Mouse (Mus musculus) megakaryocyte, adult 5-6 weeks (primary cell): ENCODE results near the gene Mettl14. TPM values are rescaled to one million over a fixed set of nuclear protein-coding genes. Genes with fewer than 3 reads are reported as not detected.
A peak's percentile ranks its signal among the peaks of the same experiment; 100 is the strongest.

Source experiments
- ATAC-seq: 2 replicates; pipeline ENCODE4 v1.8.0; 2016; ENCODE audit warnings: mild to moderate bottlenecking, inconsistent platforms; ENCODE audit not compliant: poor library complexity, severe bottlenecking
- total RNA-seq, 2 experiments: library from RNA; stranded (forward) in 1 of 2; stranded (reverse) in 1 of 2; fragments of 153-499, 151-499 nt in 1 of 2; fragments of 221-1000, 200-1000 nt in 1 of 2; gene quantifications; 2 replicates each; pipeline versions ENCODE4 v1.2.3 to v1.2.4; 2015 to 2017

The Mettl14 gene
- total RNA-seq (2015) (13.0 and 17.3 TPM in 2 replicates), total RNA-seq (2017) (14.7 and 20.0 TPM in 2 replicates)

- ATAC-seq = peak; percentile 99
Measured at GRCm38 (mm10) chr3:123385486-123386156, at the start of gene Mettl14. Gene Mettl14 (minus strand): TSS chr3:123386108.

DNA sequence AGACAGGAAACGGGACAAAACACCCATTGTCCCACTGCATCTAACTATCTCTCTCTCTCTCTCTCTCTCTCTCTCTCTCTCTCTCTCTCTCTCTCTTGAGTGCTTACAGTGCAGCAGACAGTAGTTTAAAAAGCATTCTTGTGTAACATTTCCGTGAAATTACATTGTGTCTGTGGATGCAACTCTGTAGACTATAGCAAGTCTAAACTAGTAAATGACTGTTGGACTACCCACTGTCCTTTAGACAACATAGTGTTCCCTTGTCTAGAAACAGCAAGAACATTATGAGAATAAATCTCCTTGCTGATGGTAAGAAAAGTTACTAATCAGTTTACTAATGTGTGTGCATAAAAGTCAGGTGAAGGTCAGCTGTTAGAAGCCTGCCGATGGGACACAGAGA is 47.5 kb upstream of the Mettl14 start:
- ATAC-seq = no peak

GRCm38 (mm10) chr3:123431951-123432674 is 46.2 kb upstream of the Mettl14 start:
- no peak for ATAC-seq

- no peak for ATAC-seq
Measured at GRCm38 (mm10) chr3:123429597-123430458, 43.9 kb upstream of the Mettl14 start.

- ATAC-seq = no peak
Measured at GRCm38 (mm10) chr3:123428005-123428404, 42.1 kb upstream of the Mettl14 start.

DNA sequence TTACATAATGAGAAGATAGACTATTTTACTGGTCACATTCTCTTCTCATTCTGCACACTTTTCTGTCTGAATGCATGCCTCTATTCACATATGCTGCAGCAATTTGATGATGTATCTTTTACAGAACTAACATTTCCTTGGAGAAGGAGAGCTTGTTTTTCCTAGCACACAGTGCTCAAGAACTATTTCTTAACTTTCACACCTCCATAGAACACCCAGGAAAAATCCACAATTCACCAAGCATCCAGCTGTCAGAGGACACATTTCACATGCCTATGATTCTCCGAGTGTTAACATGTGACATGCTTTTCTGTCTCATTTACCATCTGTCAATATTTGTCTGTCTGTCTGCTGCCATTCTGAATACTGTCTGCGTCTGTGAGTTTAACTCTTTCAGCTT is 39.7 kb upstream of the Mettl14 start:
- no peak for ATAC-seq

DNA sequence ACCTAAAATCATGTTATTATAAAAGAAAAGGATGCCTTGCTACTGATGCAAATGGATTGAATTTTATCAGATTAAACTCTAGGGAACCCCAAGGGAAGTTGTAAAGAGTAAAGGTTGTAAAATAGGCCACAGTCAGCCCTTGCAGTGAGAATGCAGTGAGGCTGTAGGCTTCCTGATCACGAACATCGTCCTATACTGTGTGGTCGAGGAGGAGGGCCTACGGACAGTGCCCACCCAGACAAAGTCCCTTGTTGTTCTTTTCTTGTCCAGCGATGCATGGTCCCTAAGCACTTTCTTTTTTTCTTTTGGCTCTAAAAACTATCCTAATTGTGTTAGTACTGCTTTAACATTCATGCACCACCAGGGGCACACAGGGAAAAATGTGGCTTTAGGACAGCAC is 27.3 kb upstream of the Mettl14 start:
- ATAC-seq = no peak

GRCm38 (mm10) chr3:123411821-123412578 is 26.1 kb upstream of the Mettl14 start:
- ATAC-seq = no peak

- ATAC-seq = 0 out of 2 replicates have a peak, but pooled peaks have one; percentile 18
Measured at GRCm38 (mm10) chr3:123404945-123405344, 19.0 kb upstream of the Mettl14 start.

- ATAC-seq = no peak
Measured at GRCm38 (mm10) chr3:123397562-123398481, 11.9 kb upstream of the Mettl14 start.

DNA sequence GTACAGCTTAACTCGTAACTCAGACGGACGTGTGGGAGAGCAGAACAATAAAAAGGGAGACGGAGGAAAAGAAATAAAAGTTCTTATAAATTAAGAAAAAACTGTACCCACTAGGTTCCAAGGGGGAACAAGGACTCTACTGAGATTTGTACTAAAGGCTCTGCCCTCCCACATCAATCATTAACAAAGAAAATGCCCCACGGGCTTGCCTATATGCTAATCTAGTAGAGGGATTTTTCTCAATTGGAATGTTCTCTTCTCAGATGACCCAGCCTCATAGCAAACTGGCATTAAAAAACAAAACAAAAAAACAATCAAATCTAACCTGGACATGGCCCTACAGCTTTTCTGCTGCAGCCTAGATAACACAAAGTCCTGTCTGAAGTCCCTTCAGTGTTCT is 9.7 kb upstream of the Mettl14 start:
- no peak for ATAC-seq

GRCm38 (mm10) chr3:123391180-123391579 is 5.3 kb upstream of the Mettl14 start:
- ATAC-seq = no peak

DNA sequence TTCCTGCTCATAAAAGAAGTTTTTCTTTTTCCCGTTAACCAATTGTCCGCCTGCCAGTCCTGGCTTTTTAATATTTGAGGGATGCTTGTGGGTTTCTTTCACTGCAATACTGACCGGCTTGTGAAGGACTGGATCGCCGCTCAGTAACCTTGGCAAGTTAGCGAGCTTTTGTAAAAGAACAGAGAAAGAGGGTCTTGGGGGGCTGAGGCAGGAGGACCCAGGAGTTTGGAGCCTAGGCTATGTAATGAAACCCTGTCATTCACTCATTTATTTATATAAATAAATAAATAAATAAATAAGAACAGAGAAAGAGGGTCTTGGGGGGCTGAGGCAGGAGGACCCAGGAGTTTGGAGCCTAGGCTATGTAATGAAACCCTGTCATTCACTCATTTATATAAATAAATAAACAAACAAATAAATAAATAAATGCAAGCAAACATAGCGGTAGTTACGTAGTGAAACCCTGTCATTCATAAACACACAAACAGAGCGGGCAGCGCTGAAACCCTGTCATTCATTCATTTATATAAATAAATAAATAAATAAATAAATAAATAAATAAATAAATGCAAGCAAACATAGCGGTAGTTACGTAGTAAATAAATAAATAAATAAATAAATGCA is 361 bp upstream of the Mettl14 start:
- peak; percentile 45 for ATAC-seq

DNA sequence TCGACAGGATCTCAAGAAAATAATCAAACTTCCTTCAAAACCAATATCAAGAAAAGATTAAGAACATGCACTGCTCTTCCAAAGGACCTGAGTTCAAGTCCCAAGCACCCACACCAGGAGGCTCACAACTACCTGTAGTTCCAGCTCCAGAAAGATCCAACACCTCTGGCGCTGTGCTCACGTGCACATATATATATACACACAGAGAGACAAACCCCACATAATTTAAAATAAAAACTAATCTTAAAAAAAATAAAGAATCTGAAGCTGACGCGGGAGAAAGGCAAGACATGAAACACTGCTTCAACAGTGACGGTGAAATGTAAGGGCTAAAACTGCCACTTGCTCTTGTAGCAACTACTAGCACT is 806 bp downstream of the Mettl14 start:
- ATAC-seq = no peak

DNA sequence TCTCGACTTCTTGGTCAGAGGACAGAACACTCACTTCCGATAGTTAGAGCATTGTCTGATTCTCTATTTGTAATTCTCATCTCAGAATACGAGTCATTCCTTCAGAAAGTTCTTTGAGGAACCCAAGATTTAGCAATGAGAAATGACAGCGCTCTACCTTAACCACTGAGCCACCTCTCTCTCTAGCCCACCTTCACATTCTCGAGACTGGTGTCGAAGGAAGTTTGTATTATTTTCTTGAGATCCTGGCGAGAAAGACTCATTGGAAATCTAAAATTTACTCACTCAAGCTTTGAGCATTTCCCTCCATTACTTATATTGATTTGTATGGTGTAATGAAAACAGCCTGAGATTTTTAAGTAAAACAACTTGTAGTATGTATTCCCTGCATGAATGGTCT is 1.5 kb downstream of the Mettl14 start:
- ATAC-seq = no peak

- no peak for ATAC-seq
Measured at GRCm38 (mm10) chr3:123376562-123376961, 9.3 kb downstream of the Mettl14 start.

GRCm38 (mm10) chr3:123371766-123372535 is 14.0 kb downstream of the Mettl14 start:
- peak; percentile 35; the same call in 1 of the 2 replicates for ATAC-seq

DNA sequence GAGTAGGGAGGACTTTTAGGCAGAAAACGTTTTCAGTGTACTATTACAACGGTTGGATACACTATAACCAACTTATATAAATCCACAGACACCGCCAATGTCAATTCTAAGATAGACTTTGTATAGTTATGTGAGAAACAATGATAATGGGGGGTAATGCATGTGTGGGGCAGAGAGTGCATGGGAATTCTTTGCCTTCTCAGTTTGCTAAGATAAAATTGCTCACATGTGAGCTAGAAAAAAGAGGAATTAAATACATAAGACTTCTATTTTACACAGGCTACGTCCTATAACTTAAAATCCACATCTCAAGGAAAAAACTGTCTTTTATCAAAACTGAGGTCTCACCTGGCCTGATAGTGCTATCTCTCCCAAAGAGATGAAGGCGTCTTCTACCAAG is 15.0 kb downstream of the Mettl14 start:
- no peak for ATAC-seq
